Mouse (Mus musculus) forebrain, postnatal 0 days (tissue): ENCODE measurements around the gene Fancd2. TPM values are rescaled to one million over a fixed set of nuclear protein-coding genes. Genes with fewer than 3 reads are reported as not detected.

ENCODE experiments used
- ATAC-seq: fragments of 200-750 bp; cut with Nextera tagmentation; 2 replicates; pipeline ENCODE4 v1.8.0; 2017; ENCODE audit warnings: mild to moderate bottlenecking, moderate library complexity
- DNase-seq: peaks from one replicate; pipeline ENCODE4 v3.0.0-alpha.2; 2015
- H3K27ac ChIP-seq: fragments of 300-500 bp; sonication (generic); 2 replicates; pipeline ENCODE4 v1.5.1; 2014; ENCODE audit warnings: low read depth, mild to moderate bottlenecking, antibody characterized with exemption, low read length, moderate library complexity, mixed read lengths
- H3K27me3 ChIP-seq: fragments of 300-500 bp; sonication (generic); 2 replicates; pipeline ENCODE4 v1.6.1; 2014; ENCODE audit warnings: mild to moderate bottlenecking, low read length, mixed read lengths; ENCODE audit not compliant: insufficient read depth
- H3K36me3 ChIP-seq: fragments of 300-500 bp; sonication (generic); 2 replicates; pipeline ENCODE4 v1.6.1; 2014; ENCODE audit warnings: mild to moderate bottlenecking, moderate library complexity; ENCODE audit not compliant: insufficient read depth
- H3K4me1 ChIP-seq: fragments of 300-500 bp; sonication (generic); 2 replicates; pipeline ENCODE4 v1.6.1; 2014; ENCODE audit warnings: antibody characterized with exemption; ENCODE audit not compliant: insufficient read depth
- H3K4me2 ChIP-seq: fragments of 300-500 bp; sonication (generic); 2 replicates; pipeline ENCODE4 v1.6.1; 2014; ENCODE audit warnings: low read depth, mild to moderate bottlenecking, moderate library complexity
- H3K4me3 ChIP-seq: fragments of 300-500 bp; sonication (generic); 2 replicates; pipeline ENCODE4 v1.5.1; 2014; ENCODE audit warnings: low read depth, low read length, mixed read lengths
- H3K9ac ChIP-seq: fragments of 300-500 bp; sonication (generic); 2 replicates; pipeline ENCODE4 v1.6.1; 2014; ENCODE audit warnings: mild to moderate bottlenecking
- H3K9me3 ChIP-seq: fragments of 300-500 bp; sonication (generic); 2 replicates; pipeline ENCODE4 v1.6.1; 2016; ENCODE audit warnings: low read length
- CTCF ChIP-seq: sonication (generic); IDR thresholded peaks from 2 replicates; pipeline ENCODE4 v1.5.1; 2016; ENCODE audit warnings: antibody characterized with exemption, control low read depth, low read depth
- WGBS: fragments of 180-500 bp; shearing (Covaris S2); extraction: QIAGEN DNeasy Blood & Tissue Kit; methylation state at CpG from one replicate; pipeline ENCODE4 v1.1.7; 2014; 5-methylcytosine and 5-hydroxymethylcytosine counted together
- polyA plus RNA-seq: library from polyadenylated mRNA; unstranded; fragments of >200 nt; fragmentation: Nextera tagmentation; extraction: Ambion mirVana; gene quantifications from 2 replicates; pipeline ENCODE4 v1.2.1, GENCODE M21; 2015
- total RNA-seq: library from RNA; depleted of rRNA; stranded (reverse); fragments of >200 nt; gene quantifications from 2 replicates; pipeline ENCODE4 v1.2.3, GENCODE M21; 2014

Gene Fancd2
- total and polyA plus RNA-seq, 2 experiments from 2014 or later = 1.3 to 4.4 TPM

DNA sequence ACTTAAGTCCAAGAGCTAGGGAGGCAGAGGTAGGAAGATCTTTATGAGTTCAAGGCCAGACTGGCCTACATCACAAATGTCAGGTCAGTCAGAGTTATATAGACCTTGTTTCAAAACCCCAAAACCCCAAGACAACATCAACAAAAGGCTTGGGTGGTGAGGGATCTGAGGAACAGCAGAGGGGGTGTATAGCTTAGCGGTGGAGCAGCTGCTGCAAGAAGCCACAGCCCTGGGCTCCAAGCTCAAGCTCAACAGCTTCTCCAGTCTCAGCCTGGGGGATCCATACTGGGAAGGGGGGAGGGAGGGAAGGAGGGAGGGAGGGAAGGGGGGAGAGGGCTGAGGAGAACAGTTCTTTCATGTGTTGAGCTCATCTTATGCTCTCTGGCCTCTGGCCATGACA, 25.8 kb upstream of the Fancd2 start:
- ATAC-seq = no peak
- Histone ChIP-seq H3K27ac (no peak overlapping the region), H3K9ac (no peak overlapping the region), H3K4me2 (no peak overlapping the region), H3K36me3 (no peaks in the 10 kb centered on the region), H3K9me3 (no peaks in the 10 kb centered on the region), H3K4me3 (no peak overlapping the region), H3K4me1 (peaks cover 4% of the 10 kb centered on the region; the same call in 1 of the 2 replicates), H3K27me3 (no peaks in the 10 kb centered on the region; the same call in 1 of the 2 replicates)
- DNase-seq = no peak
- TF ChIP-seq CTCF = no peak
- WGBS = 80% methylated on average over 1 of the region's 1 CpGs

DNA sequence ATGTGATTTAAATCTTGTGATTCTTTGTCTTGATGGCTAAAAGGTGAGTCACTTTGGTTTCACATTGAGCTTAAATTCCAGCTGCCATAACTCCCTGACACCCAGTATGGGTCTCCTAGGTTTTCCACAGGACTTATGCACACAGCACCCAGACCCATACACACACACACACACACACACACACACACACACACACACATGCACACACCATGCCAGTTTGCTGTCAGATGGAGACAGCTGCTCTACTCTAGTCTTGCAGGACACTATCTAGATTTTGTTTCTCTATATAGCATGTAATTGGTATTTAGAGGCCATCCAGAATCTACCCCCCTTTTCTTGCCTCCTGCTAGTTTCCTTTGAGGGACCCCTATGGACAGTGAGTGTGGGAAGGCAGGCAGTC, 24.4 kb upstream of the Fancd2 start:
- Histone ChIP-seq H3K9me3 (no peaks in the 10 kb centered on the region), H3K27me3 (no peaks in the 10 kb centered on the region), H3K4me3 (no peak overlapping the region), H3K4me1 (no peaks in the 10 kb centered on the region), H3K4me2 (no peak overlapping the region), H3K9ac (no peak overlapping the region), H3K36me3 (no peaks in the 10 kb centered on the region), H3K27ac (no peak overlapping the region)
- no peak for TF ChIP-seq CTCF
- DNase-seq (no peak), ATAC-seq (no peak)

DNA sequence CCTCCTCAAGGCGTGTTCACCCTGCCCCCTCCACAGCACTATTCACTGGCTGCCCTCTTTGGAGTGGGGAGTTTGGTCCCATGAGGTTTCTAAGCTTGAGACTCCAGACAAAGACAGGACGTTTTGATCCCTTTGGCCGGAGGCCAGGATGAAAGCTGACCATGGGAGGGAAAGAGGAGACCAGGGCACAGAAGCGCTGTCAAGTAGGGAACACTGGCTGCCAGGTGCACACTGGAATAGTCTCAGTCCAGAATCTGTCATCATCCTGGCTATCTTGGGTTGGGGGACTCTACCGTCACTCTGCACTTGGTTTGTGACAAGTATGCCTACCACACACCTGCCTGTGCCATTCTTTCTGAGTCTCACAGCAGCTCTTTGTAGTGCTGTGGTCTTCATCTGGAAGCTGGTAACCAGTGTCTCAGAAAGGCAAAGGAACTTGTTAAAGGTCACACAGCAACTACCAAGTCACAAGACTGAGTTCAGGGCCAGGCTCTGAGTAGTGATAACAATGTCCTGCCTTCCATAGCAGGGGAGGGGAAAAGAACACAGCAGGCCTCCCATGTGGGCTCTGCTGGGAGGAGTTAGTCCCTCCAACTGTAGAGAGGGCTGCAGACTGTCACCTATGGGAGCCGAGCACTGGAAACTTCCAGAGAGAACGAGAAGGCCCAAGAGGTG, 23.1 kb upstream of the Fancd2 start:
- DNase-seq = no peak
- WGBS = 55% methylated on average over 7 of the region's 7 CpGs

DNA sequence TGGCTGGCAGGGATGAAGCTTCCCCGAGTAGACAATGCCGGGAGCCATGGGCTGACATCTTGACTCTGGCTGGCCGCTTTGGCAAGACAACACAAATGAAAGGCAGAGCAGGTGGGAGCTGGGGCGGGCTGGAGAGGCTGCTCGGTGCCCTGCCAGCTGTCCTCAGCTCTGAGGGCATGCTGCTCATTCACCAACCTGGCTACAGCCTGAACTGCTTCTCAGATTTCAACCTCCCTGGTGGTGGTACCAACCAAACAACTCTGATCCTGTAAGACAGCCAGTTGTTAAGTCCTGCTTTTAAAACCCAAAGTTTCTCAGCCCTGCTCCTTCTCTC, 22.6 kb upstream of the Fancd2 start:
- H3K4me2 ChIP-seq = no peak overlapping the region
- no peaks in the 10 kb centered on the region for H3K27me3 ChIP-seq
- H3K4me1 ChIP-seq = no peaks in the 10 kb centered on the region
- no peaks in the 10 kb centered on the region for H3K9me3 ChIP-seq
- DNase-seq = no peak
- no peak overlapping the region for H3K4me3 ChIP-seq
- no peak for ATAC-seq
- H3K9ac ChIP-seq = no peak overlapping the region
- no peak for TF ChIP-seq CTCF
- peaks cover 9% of the 10 kb centered on the region for H3K36me3 ChIP-seq
- WGBS = 34% methylated on average over 5 of the region's 5 CpGs
- H3K27ac ChIP-seq = no peak overlapping the region

More for the DNA sequence above, 23.1 kb upstream of the Fancd2 start:
- no peak overlapping the region for H3K27ac ChIP-seq
- H3K36me3 ChIP-seq = peaks cover 5% of the 10 kb centered on the region; the same call in 1 of the 2 replicates
- no peaks in the 10 kb centered on the region for H3K27me3 ChIP-seq
- ATAC-seq = no peak
- H3K9me3 ChIP-seq = no peaks in the 10 kb centered on the region
- no peak for TF ChIP-seq CTCF
- no peak overlapping the region for H3K9ac ChIP-seq
- no peaks in the 10 kb centered on the region for H3K4me1 ChIP-seq
- H3K4me2 ChIP-seq = no peak overlapping the region
- H3K4me3 ChIP-seq = no peak overlapping the region

DNA sequence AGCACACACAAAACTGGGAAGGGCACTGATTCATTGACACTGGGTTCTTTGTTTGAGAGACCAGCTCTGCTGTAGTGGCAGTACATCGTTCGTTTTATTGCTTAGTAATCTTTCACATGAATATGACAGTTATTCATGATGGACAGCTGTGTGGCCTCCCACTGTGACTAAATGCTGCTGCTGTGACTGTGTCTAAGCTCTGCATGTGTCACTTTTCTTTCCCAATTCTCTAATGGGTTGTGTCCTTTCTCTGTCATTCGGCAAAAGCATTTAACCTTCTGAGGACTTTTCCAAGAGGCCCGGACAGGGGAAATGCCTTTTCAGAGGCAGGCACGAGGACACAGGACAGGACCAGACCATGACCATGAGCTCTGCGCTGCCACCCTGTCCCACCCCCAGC, 17.5 kb upstream of the Fancd2 start:
- no peak for TF ChIP-seq CTCF

DNA sequence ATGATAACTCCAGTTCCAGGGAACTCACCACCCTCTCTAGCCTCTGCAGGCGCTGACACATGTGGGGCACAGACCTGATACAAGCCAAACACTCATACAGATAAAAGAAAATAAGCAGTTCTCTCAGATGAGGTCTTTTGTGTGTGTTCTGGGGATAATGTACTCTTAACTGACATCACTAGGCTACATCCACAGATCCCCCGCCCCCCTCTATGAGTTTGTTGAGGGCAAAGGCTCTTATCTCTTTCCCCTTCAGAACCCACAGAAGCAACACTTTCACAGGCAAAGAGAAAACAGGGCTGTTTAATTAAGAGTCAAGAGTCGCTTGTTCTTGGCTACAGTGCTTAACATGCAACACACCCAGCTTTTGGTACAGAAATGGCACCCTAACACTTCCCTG, 16.9 kb upstream of the Fancd2 start:
- no peak for ATAC-seq
- WGBS = 98% methylated on average over 3 of the region's 3 CpGs
- Histone ChIP-seq H3K4me3 (no peak overlapping the region), H3K36me3 (peaks cover 66% of the 10 kb centered on the region), H3K9me3 (no peaks in the 10 kb centered on the region), H3K27me3 (no peaks in the 10 kb centered on the region), H3K4me2 (no peak overlapping the region), H3K27ac (no peak overlapping the region), H3K9ac (no peak overlapping the region), H3K4me1 (no peaks in the 10 kb centered on the region)
- TF ChIP-seq CTCF = no peak
- DNase-seq = no peak

More for the DNA sequence above, 17.5 kb upstream of the Fancd2 start:
- Histone ChIP-seq H3K9ac (no peak overlapping the region), H3K36me3 (peaks cover 60% of the 10 kb centered on the region), H3K4me2 (no peak overlapping the region), H3K4me3 (no peak overlapping the region), H3K27ac (no peak overlapping the region), H3K27me3 (no peaks in the 10 kb centered on the region), H3K4me1 (no peaks in the 10 kb centered on the region), H3K9me3 (no peaks in the 10 kb centered on the region)
- WGBS = 96% methylated on average over 6 of the region's 6 CpGs
- ATAC-seq = no peak
- DNase-seq = no peak

DNA sequence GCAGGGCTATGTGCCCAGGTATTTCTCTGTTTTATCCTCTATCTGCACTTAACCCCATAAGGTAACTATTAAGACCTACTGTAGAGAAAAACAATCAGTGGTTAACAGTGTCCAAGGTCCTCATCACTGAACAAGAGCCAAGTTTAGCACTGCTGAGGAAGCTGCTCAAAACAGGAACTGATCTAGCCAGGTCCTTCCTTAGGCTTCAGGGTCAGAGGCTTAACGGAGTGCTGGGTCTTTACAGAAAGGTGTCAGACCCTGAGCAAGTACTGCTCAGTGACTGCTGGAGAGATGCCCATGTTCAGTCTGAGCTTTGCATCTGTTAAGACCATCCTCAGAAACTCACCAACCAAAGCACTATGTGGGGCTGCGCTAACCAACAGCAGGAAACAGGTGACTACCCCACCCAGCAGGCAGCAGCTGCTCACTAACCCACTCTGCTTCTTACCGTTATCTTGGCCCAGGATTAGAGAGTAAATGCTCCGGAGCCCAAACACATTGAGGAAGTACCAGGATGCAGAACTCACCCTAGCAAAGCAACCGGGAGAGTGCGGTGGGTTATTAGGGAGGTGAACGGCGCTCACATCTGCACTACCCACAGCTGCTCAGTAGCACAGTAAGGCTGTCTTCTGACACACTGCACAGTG, 13.9 kb upstream of the Fancd2 start:
- Histone ChIP-seq H3K27me3 (no peaks in the 10 kb centered on the region), H3K4me1 (no peaks in the 10 kb centered on the region), H3K9ac (no peak overlapping the region), H3K9me3 (no peaks in the 10 kb centered on the region), H3K4me2 (no peak overlapping the region), H3K4me3 (no peak overlapping the region), H3K27ac (no peak overlapping the region), H3K36me3 (peaks cover 96% of the 10 kb centered on the region)
- ATAC-seq (no peak), DNase-seq (no peak)
- 96% methylated on average over 8 of the region's 8 CpGs for WGBS
- TF ChIP-seq CTCF = no peak
